Mouse (Mus musculus) midbrain, embryonic 14.5 days (tissue): ENCODE measurements around the gene Tmem199. TPM values are rescaled to one million over a fixed set of nuclear protein-coding genes. Genes with fewer than 3 reads are reported as not detected.
"Not testable (repeated sequence)": the region's sequence is repeated elsewhere in the genome, so short reads cannot be mapped to it uniquely, and the experiment has no call there.

Experiments
- ATAC-seq: fragments of 200-750 bp; cut with Nextera tagmentation; 2 replicates; pipeline ENCODE4 v1.8.0; 2017; ENCODE audit warnings: moderate number of reproducible peaks, moderate library complexity; ENCODE audit not compliant: low FRiP score, low TSS enrichment
- DNase-seq: peaks from one replicate; pipeline ENCODE4 v3.0.0-alpha.2; 2015
- H3K27ac ChIP-seq: fragments of 300-500 bp; sonication (generic); replicated peaks from 2 replicates; pipeline ENCODE4 v1.5.1; 2014; ENCODE audit warnings: mild to moderate bottlenecking, low read depth, low read length, moderate library complexity
- H3K27me3 ChIP-seq: fragments of 300-500 bp; sonication (generic); 2 replicates; pipeline ENCODE4 v1.6.1; 2014; ENCODE audit warnings: low read length, control low read depth, mixed read lengths; ENCODE audit not compliant: control insufficient read depth, insufficient read depth
- H3K36me3 ChIP-seq: fragments of 300-500 bp; sonication (generic); 2 replicates; pipeline ENCODE4 v1.6.1; 2014; ENCODE audit warnings: low read length, control low read depth; ENCODE audit not compliant: control insufficient read depth, insufficient read depth
- H3K4me1 ChIP-seq: fragments of 300-500 bp; sonication (generic); 2 replicates; pipeline ENCODE4 v1.6.1; 2014; ENCODE audit warnings: mild to moderate bottlenecking, antibody characterized with exemption, low read length, control low read depth; ENCODE audit not compliant: control insufficient read depth, insufficient read depth
- H3K4me2 ChIP-seq: fragments of 300-500 bp; sonication (generic); 2 replicates; pipeline ENCODE4 v1.6.1; 2014; ENCODE audit warnings: mild to moderate bottlenecking, low read length, moderate library complexity
- H3K4me3 ChIP-seq: fragments of 300-500 bp; sonication (generic); replicated peaks from 2 replicates; pipeline ENCODE4 v1.5.1; 2014; ENCODE audit warnings: low read depth, low read length
- H3K9ac ChIP-seq: fragments of 300-500 bp; sonication (generic); replicated peaks from 2 replicates; pipeline ENCODE4 v1.6.1; 2014; ENCODE audit warnings: mild to moderate bottlenecking, low read length, moderate library complexity
- H3K9me3 ChIP-seq: fragments of 300-500 bp; sonication (generic); 2 replicates; pipeline ENCODE4 v1.6.1; 2016; ENCODE audit warnings: low read length, control low read depth, mixed read lengths; ENCODE audit not compliant: control insufficient read depth
- WGBS: fragments of 180-500 bp; shearing (Covaris S2); extraction: QIAGEN DNeasy Blood & Tissue Kit; methylation state at CpG from one replicate; pipeline ENCODE4 v1.1.7; 2014; 5-methylcytosine and 5-hydroxymethylcytosine counted together
- polyA plus RNA-seq: library from polyadenylated mRNA; unstranded; fragments of >200 nt; fragmentation: Nextera tagmentation; extraction: Ambion mirVana; gene quantifications from 2 replicates; pipeline ENCODE4 v1.2.1, GENCODE M21; 2014

Gene Tmem199
- polyA plus RNA-seq, 1 experiment from 2014 or later = 104 TPM

GRCm38 (mm10) chr11:78531515-78531914 lies 19.5 kb upstream of the Tmem199 start:
- H3K27me3 ChIP-seq, H3K9ac ChIP-seq, ATAC-seq, DNase-seq, H3K4me2 ChIP-seq, H3K27ac ChIP-seq, H3K4me3 ChIP-seq, H3K9me3 ChIP-seq: not testable (repeated sequence)
- H3K4me1 ChIP-seq = peaks cover 13% of the 10 kb centered on the region
- WGBS = 91% methylated on average over 10 of the region's 10 CpGs
- peaks cover 39% of the 10 kb centered on the region for H3K36me3 ChIP-seq

GRCm38 (mm10) chr11:78531046-78531445 lies 19.1 kb upstream of the Tmem199 start:
- peaks cover 43% of the 10 kb centered on the region for H3K36me3 ChIP-seq
- H3K9me3 ChIP-seq = no peaks in the 10 kb centered on the region
- no peaks in the 10 kb centered on the region for H3K27me3 ChIP-seq
- no peak overlapping the region for H3K4me2 ChIP-seq
- WGBS = 87% methylated on average over 6 of the region's 6 CpGs
- H3K27ac ChIP-seq = no peak overlapping the region
- H3K9ac ChIP-seq = no peak overlapping the region
- peaks cover 13% of the 10 kb centered on the region for H3K4me1 ChIP-seq
- DNase-seq (no peak), ATAC-seq (no peak)
- no peak overlapping the region for H3K4me3 ChIP-seq

- Histone ChIP-seq H3K4me3 (no peak overlapping the region), H3K4me1 (peaks cover 8% of the 10 kb centered on the region), H3K27ac (no peak overlapping the region), H3K9me3 (no peaks in the 10 kb centered on the region), H3K36me3 (peaks cover 54% of the 10 kb centered on the region), H3K4me2 (no peak overlapping the region), H3K27me3 (no peaks in the 10 kb centered on the region), H3K9ac (no peak overlapping the region)
- 94% methylated on average over 12 of the region's 12 CpGs for WGBS
- DNase-seq (no peak), ATAC-seq (no peak)
Observed at GRCm38 (mm10) chr11:78530001-78530400, 18.0 kb upstream of the Tmem199 start.

GRCm38 (mm10) chr11:78528714-78529113 lies 16.7 kb upstream of the Tmem199 start:
- no peak overlapping the region for H3K27ac ChIP-seq
- no peaks in the 10 kb centered on the region for H3K4me1 ChIP-seq
- H3K4me3 ChIP-seq = no peak overlapping the region
- no peak overlapping the region for H3K9ac ChIP-seq
- DNase-seq (no peak), ATAC-seq (no peak)
- H3K36me3 ChIP-seq = peaks cover 67% of the 10 kb centered on the region
- no peak overlapping the region for H3K4me2 ChIP-seq
- WGBS = 80% methylated on average over 9 of the region's 9 CpGs
- no peaks in the 10 kb centered on the region for H3K27me3 ChIP-seq
- no peaks in the 10 kb centered on the region for H3K9me3 ChIP-seq

- DNase-seq (no peak), ATAC-seq (no peak)
- peaks cover 98% of the 10 kb centered on the region for H3K36me3 ChIP-seq
Observed at GRCm38 (mm10) chr11:78524838-78525237, 12.9 kb upstream of the Tmem199 start.

GRCm38 (mm10) chr11:78523241-78523955 lies 11.4 kb upstream of the Tmem199 start:
- H3K36me3 ChIP-seq = peaks cover 99% of the 10 kb centered on the region
- H3K9me3 ChIP-seq = no peaks in the 10 kb centered on the region
- peak; percentile 29 for DNase-seq
- no peak overlapping the region for H3K4me3 ChIP-seq
- no peak for ATAC-seq
- no peak overlapping the region for H3K4me2 ChIP-seq
- H3K27me3 ChIP-seq = no peaks in the 10 kb centered on the region
- no peak overlapping the region for H3K27ac ChIP-seq
- 80% methylated on average over 9 of the region's 9 CpGs for WGBS
- H3K4me1 ChIP-seq = no peaks in the 10 kb centered on the region
- H3K9ac ChIP-seq = no peak overlapping the region

More at GRCm38 (mm10) chr11:78524838-78525237, 12.9 kb upstream of the Tmem199 start:
- no peaks in the 10 kb centered on the region for H3K4me1 ChIP-seq
- H3K27me3 ChIP-seq = no peaks in the 10 kb centered on the region
- H3K4me3 ChIP-seq = no peak overlapping the region
- no peak overlapping the region for H3K9ac ChIP-seq
- H3K4me2 ChIP-seq = no peak overlapping the region
- WGBS = 82% methylated on average over 2 of the region's 2 CpGs
- no peaks in the 10 kb centered on the region for H3K9me3 ChIP-seq
- no peak overlapping the region for H3K27ac ChIP-seq

- H3K9ac ChIP-seq = no peak overlapping the region
- 98% methylated on average over 1 of the region's 1 CpGs for WGBS
- peaks cover 100% of the 10 kb centered on the region for H3K36me3 ChIP-seq
- DNase-seq (peak; percentile 37), ATAC-seq (no peak)
- H3K4me3 ChIP-seq = no peak overlapping the region
- no peaks in the 10 kb centered on the region for H3K9me3 ChIP-seq
- no peaks in the 10 kb centered on the region for H3K4me1 ChIP-seq
- H3K27me3 ChIP-seq = no peaks in the 10 kb centered on the region
- no peak overlapping the region for H3K4me2 ChIP-seq
- H3K27ac ChIP-seq = no peak overlapping the region
Observed at GRCm38 (mm10) chr11:78522481-78522997, 10.6 kb upstream of the Tmem199 start.

- DNase-seq (no peak), ATAC-seq (no peak)
- H3K36me3 ChIP-seq = peaks cover 96% of the 10 kb centered on the region
- no peak overlapping the region for H3K9ac ChIP-seq
- 94% methylated on average over 3 of the region's 3 CpGs for WGBS
- no peak overlapping the region for H3K4me2 ChIP-seq
- H3K9me3 ChIP-seq = no peaks in the 10 kb centered on the region
- H3K4me1 ChIP-seq = no peaks in the 10 kb centered on the region
- H3K27ac ChIP-seq = no peak overlapping the region
- H3K27me3 ChIP-seq = no peaks in the 10 kb centered on the region
- no peak overlapping the region for H3K4me3 ChIP-seq
Observed at GRCm38 (mm10) chr11:78521880-78522279, 9.9 kb upstream of the Tmem199 start.

GRCm38 (mm10) chr11:78518931-78519330 lies 7.0 kb upstream of the Tmem199 start:
- no peak overlapping the region for H3K4me3 ChIP-seq
- 86% methylated on average over 10 of the region's 10 CpGs for WGBS
- no peak overlapping the region for H3K27ac ChIP-seq
- H3K4me1 ChIP-seq = no peaks in the 10 kb centered on the region
- DNase-seq (no peak), ATAC-seq (no peak)
- H3K4me2 ChIP-seq = no peak overlapping the region
- H3K9ac ChIP-seq = no peak overlapping the region
- no peaks in the 10 kb centered on the region for H3K9me3 ChIP-seq
- peaks cover 94% of the 10 kb centered on the region for H3K36me3 ChIP-seq
- H3K27me3 ChIP-seq = no peaks in the 10 kb centered on the region
